ENCODE assay signal across 8 mouse cellular contexts in genomic region chr5:130255017-130255720, GRCm38 (mm10). TPM values are rescaled to one million over a fixed set of nuclear protein-coding genes. Genes with fewer than 3 reads are reported as not detected.
A peak's percentile ranks its signal among the peaks of the same experiment; 100 is the strongest.
DNase-seq lines count a peak whose midpoint lies in the region; ATAC-seq lines count a peak whose summit lies in the region.

Gene Sbds, minus strand, starts transcription at chr5:130255530.
Gene Tyw1, plus strand, starts transcription at chr5:130255619.

- under 1% methylated on average over 52 of the region's 52 CpGs for WGBS in hindbrain, embryonic 16.5 days
- WGBS in macrophage (ENCODE audit: missing documents) = under 1% methylated on average over 52 of the region's 52 CpGs

- peak; percentile 97 for DNase-seq in WW6 (ENCODE audit: low read depth, low spot score)
- DNase-seq in cerebellum, postnatal 4 days (ENCODE audit: low spot score in 2 of 2) = peak; percentile 85 to 93
- peak; percentile 98 for DNase-seq in gastrocnemius, adult 18-20 months (ENCODE audit: low spot score)
- DNase-seq in left cerebral cortex, adult 18-20 months (ENCODE audit: low spot score in 2 of 2) = peak; percentile 98
- peak; percentile 98 for DNase-seq in right cerebral cortex, adult 18-20 months
- peak; percentile 89 for DNase-seq in urinary bladder, postnatal 10 days (ENCODE audit: low spot score)

- 0 out of 2 replicates have a peak, but pooled peaks cover 11% of the 10 kb centered on the region for H3K36me3 ChIP-seq in hindbrain, embryonic 16.5 days (ENCODE audit: control insufficient read depth, insufficient read depth, low read length)
- H3K36me3 ChIP-seq in macrophage (ENCODE audit: inconsistent target) = peaks cover 26% of the 10 kb centered on the region

- peak within 1 kb of the TSS; percentile 76 for H3K4me3 ChIP-seq in hindbrain, embryonic 16.5 days (ENCODE audit: low read length)
- peak within 1 kb of the TSS; percentile 98 for H3K4me3 ChIP-seq in macrophage (ENCODE audit: inconsistent target)

- peak within 1 kb of the TSS; percentile 85 for H3K27ac ChIP-seq in hindbrain, embryonic 16.5 days (ENCODE audit: low read depth, low read length)
- peak within 1 kb of the TSS; percentile 86 for H3K27ac ChIP-seq in macrophage

- no peaks in the 10 kb centered on the region for H3K27me3 ChIP-seq in hindbrain, embryonic 16.5 days (replicated peaks; ENCODE audit: control insufficient read depth, insufficient read depth, low read length)

- H3K9me3 ChIP-seq in hindbrain, embryonic 16.5 days (ENCODE audit: control insufficient read depth, low read length) = no peaks in the 10 kb centered on the region

- peak; percentile 89 for ATAC-seq in hindbrain, embryonic 16.5 days

- peaks cover 64% of the 10 kb centered on the region for H3K79me2 ChIP-seq in macrophage (ENCODE audit: inconsistent target)

- peaks cover 18% of the 10 kb centered on the region for H3K4me1 ChIP-seq in hindbrain, embryonic 16.5 days (ENCODE audit: control insufficient read depth, insufficient read depth, low read depth, low read length)

- H3K9ac ChIP-seq in hindbrain, embryonic 16.5 days (ENCODE audit: low read depth, low read length) = peak within 1 kb of the TSS; percentile 84

- peak within 1 kb of the TSS; percentile 93 for H3K4me2 ChIP-seq in hindbrain, embryonic 16.5 days (ENCODE audit: low read length)

RNA-seq across cellular contexts. Expression of gene Sbds, which starts in this region (rescaled TPM):
- 10 to 100 TPM; 30.3 to 37.7 TPM for total RNA-seq in gastrocnemius, adult 18-20 months (2021)
- 56.1 and 64.4 TPM in 2 replicates for polyA plus RNA-seq in hindbrain, embryonic 16.5 days (2015; fragmentation: Nextera tagmentation; extraction: Ambion mirVana)
- 10 to 100 TPM; 83.8 to 90.3 TPM for total RNA-seq in left cerebral cortex, adult 18-20 months (2021)
- total RNA-seq in macrophage (2018; cell fraction: chromatin; rRNA removed) = 100 to 1,000 TPM in 20 of 26 experiments, 10 to 100 TPM in 6; 83.3 to 497 (median 216) TPM
- 100 to 1,000 TPM in 9 of 26 experiments, 10 to 100 TPM in 17; 67.1 to 265 (median 86.6) TPM for total RNA-seq in macrophage (2018; cell fraction: cytosol; rRNA removed)
- total RNA-seq in macrophage (2018; cell fraction: nucleus; rRNA removed) = 100 to 1,000 TPM in 20 of 26 experiments, 10 to 100 TPM in 6; 76.4 to 588 (median 220) TPM
- polyA plus RNA-seq in macrophage (2018) = 67.5 to 110 TPM (median 70.4 TPM) in 3 replicates

RNA-seq across cellular contexts. Expression of gene Tyw1, which starts in this region (rescaled TPM):
- total RNA-seq in gastrocnemius, adult 18-20 months (2021) = 10 to 100 TPM in 1 of 2 experiments, 1 to 10 TPM in 1; 10.0 to 11.1 TPM
- polyA plus RNA-seq in hindbrain, embryonic 16.5 days (2015; fragmentation: Nextera tagmentation; extraction: Ambion mirVana) = 22.0 and 23.5 TPM in 2 replicates
- 10 to 100 TPM; 14.0 to 15.0 TPM for total RNA-seq in left cerebral cortex, adult 18-20 months (2021)
- 10 to 100 TPM in 20 of 26 experiments, 1 to 10 TPM in 6; 3.6 to 28.5 (median 14.9) TPM for total RNA-seq in macrophage (2018; cell fraction: chromatin; rRNA removed)
- 10 to 100 TPM in 21 of 26 experiments, 1 to 10 TPM in 5; 8.6 to 13.7 (median 11.6) TPM for total RNA-seq in macrophage (2018; cell fraction: cytosol; rRNA removed)
- total RNA-seq in macrophage (2018; cell fraction: nucleus; rRNA removed) = 10 to 100 TPM in 19 of 26 experiments, 1 to 10 TPM in 7; 7.6 to 22.9 (median 12.7) TPM
- polyA plus RNA-seq in macrophage (2018) = 7.9 to 17.1 TPM (median 10.6 TPM) in 3 replicates

Comparison
In these comparisons a context has a peak if more than half of its experiments do, and no peak if none do; other contexts are left out.
1. Peak in every context shown above with its lines: DNase-seq, ATAC-seq, H3K4me3 ChIP-seq and H3K27ac ChIP-seq.